Mouse (Mus musculus): Measurements from ENCODE around the gene Pkp1.

DNA sequence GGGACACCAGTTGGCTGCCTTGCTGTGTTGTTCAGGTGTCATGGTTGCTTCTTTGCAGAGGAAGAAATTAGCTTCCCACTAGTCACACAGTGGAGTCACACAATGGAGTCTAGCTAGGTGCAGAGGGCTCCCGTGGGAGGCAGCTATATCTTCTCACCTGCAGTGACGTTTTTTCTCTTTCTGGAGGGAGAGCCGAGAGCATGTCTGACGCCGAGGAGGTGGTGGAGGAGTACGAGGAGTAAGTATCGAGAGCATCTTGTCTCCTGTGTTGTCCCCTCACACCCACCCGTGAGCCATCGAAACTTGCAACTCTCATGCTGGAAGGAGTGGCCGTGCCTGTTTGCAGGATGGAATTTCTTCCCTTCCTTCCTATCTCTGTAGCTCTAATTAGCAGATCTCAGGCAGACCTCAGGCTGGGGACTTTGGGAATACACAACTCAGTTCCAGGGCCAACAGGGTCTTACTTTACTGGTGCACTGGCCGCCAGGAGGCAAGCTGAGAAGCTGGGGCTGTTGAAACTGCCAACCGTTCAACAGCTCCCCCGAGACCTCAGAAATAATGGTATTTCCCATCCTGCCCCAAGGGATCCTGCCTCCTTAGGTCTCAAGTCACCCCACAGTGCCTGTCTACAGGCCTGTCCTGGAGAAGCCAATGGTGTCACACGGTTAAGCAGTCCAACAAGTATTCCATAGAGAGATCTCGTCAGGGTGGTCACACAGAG, 78.2 kb downstream of the Pkp1 start:
- TF ChIP-seq BHLHE40 (IDR thresholded peaks at IDR 0.05; ENCODE audit: borderline replicate concordance, low read depth, low read length) (no peak), ZC3H11A (IDR thresholded peaks at IDR 0.05; ENCODE audit: low read depth, low read length) (no peak), POLR2AphosphoS2 (IDR thresholded peaks at IDR 0.05; ENCODE audit: low read length) (no peak), MAX (IDR thresholded peaks at IDR 0.05; ENCODE audit: low read length) (no peak), POLR2A (IDR thresholded peaks at IDR 0.05; ENCODE audit: control insufficient read depth in 1 of 2, insufficient read depth in 1 of 2, low read depth in 1 of 2, low read length in 2 of 2, poor library complexity in 1 of 2) (no peak), TBP (IDR thresholded peaks at IDR 0.05; ENCODE audit: low read depth, low read length) (no peak), CTCF (IDR thresholded peaks at IDR 0.05 in 2 of 3, conservative IDR thresholded peaks at IDR 0.05 in 1 of 3; ENCODE audit: control insufficient read depth in 1 of 3, insufficient read depth in 1 of 3, low read depth in 2 of 3, low read length in 3 of 3, poor library complexity in 1 of 3, severe bottlenecking in 1 of 3) (no peak), TAL1 (IDR thresholded peaks at IDR 0.05; ENCODE audit: low read length) (no peak), UBTF (IDR thresholded peaks at IDR 0.05; ENCODE audit: borderline replicate concordance, insufficient read depth, low read depth, low read length) (no peak), GATA1 (IDR thresholded peaks at IDR 0.05; ENCODE audit: low read depth, low read length) (no peak), MAZ (IDR thresholded peaks at IDR 0.05; ENCODE audit: low read depth, low read length) (no peak), E2F4 (IDR thresholded peaks at IDR 0.05; ENCODE audit: borderline replicate concordance, low read depth, low read length) (no peak), EP300 (IDR thresholded peaks at IDR 0.05; ENCODE audit: low read depth in 1 of 2, low read length in 2 of 2) (no peak), ZMIZ1 (IDR thresholded peaks at IDR 0.05; ENCODE audit: low read depth, low read length) (no peak)
